ENCODE assay signal across 8 mouse cellular contexts in genomic region chr1:181151541-181151940, GRCm38 (mm10). TPM values are rescaled to one million over a fixed set of nuclear protein-coding genes. Genes with fewer than 3 reads are reported as not detected.
DNase-seq lines count a peak whose midpoint lies in the region; ATAC-seq and TF ChIP-seq lines count a peak whose summit lies in the region.

No protein-coding gene starts in this region.

- ATAC-seq in limb, embryonic 15.5 days (ENCODE audit: insufficient number of reproducible peaks, low FRiP score, low TSS enrichment, low read depth), result no peak

- 28% methylated on average over 5 of the region's 5 CpGs for WGBS in limb, embryonic 15.5 days

- peak overlapping the region; percentile 58 for H3K4me2 ChIP-seq in limb, embryonic 15.5 days

- H3K27me3 ChIP-seq in testis, adult 2 months (ENCODE audit: control insufficient read depth, insufficient read depth, low read length), result no peaks in the 10 kb centered on the region
- H3K27me3 ChIP-seq in limb, embryonic 15.5 days, result no peaks in the 10 kb centered on the region

- TF ChIP-seq POLR2A in testis, adult 2 months (IDR thresholded peaks at IDR 0.05; ENCODE audit: control insufficient read depth, low read depth, low read length), result no peak

- H3K36me3 ChIP-seq in testis, adult 2 months (ENCODE audit: control insufficient read depth, insufficient read depth, low read length), result no peaks in the 10 kb centered on the region
- H3K36me3 ChIP-seq in limb, embryonic 15.5 days, result peaks cover 17% of the 10 kb centered on the region

- DNase-seq in embryo, embryonic 10.5 days (ENCODE audit: low spot score), result peak; percentile 39
- DNase-seq in embryo, embryonic 10 days (ENCODE audit: low spot score), result no peak
- no peak for DNase-seq in testis, postnatal 14 days (ENCODE audit: low spot score)
- DNase-seq in cerebellum, postnatal 4 days (ENCODE audit: low spot score in 2 of 2), result no peak
- DNase-seq in adipocyte (ENCODE audit: low spot score), result no peak
- DNase-seq in spleen, postnatal 36 days (ENCODE audit: low spot score in 2 of 2), result no peak

- H3K4me1 ChIP-seq in testis, adult 2 months (ENCODE audit: control insufficient read depth, insufficient read depth, low read length), result peaks cover 2% of the 10 kb centered on the region; the same call in 1 of the 2 replicates
- H3K4me1 ChIP-seq in limb, embryonic 15.5 days, result peaks cover 9% of the 10 kb centered on the region; the same call in 1 of the 2 replicates

- peak overlapping the region; percentile 98; the same call in 1 of the 2 replicates for H3K4me3 ChIP-seq in testis, adult 2 months (ENCODE audit: control insufficient read depth, low read depth, low read length)
- peak overlapping the region; percentile 87 for H3K4me3 ChIP-seq in limb, embryonic 15.5 days

- no peak for TF ChIP-seq CTCF in testis, adult 2 months (IDR thresholded peaks at IDR 0.05; ENCODE audit: control insufficient read depth, insufficient read depth, insufficient replicate concordance, low read depth, low read length)

- no peak overlapping the region for H3K27ac ChIP-seq in testis, adult 2 months (ENCODE audit: control insufficient read depth, insufficient read depth, low read depth, low read length)
- H3K27ac ChIP-seq in limb, embryonic 15.5 days, result no peak overlapping the region

- peak overlapping the region; percentile 93; the same call in 1 of the 2 replicates for H3K9ac ChIP-seq in limb, embryonic 15.5 days

- no peaks in the 10 kb centered on the region for H3K9me3 ChIP-seq in limb, embryonic 15.5 days

RNA-seq across cellular contexts. Expression of gene Cnih4, which starts 7.0 kb away (rescaled TPM):
- polyA plus RNA-seq in testis, adult 2 months (2012; rRNA removed), result 5.5 and 6.0 TPM in 2 replicates
- polyA plus RNA-seq in limb, embryonic 15.5 days (2015; fragmentation: Nextera tagmentation; extraction: Ambion mirVana), result 102 and 105 TPM in 2 replicates

RNA-seq across cellular contexts. Expression of gene Nvl, which starts 7.5 kb away (rescaled TPM):
- polyA plus RNA-seq in testis, adult 2 months (2012; rRNA removed), result 5.2 and 6.2 TPM in 2 replicates
- 31.9 and 36.2 TPM in 2 replicates for polyA plus RNA-seq in limb, embryonic 15.5 days (2015; fragmentation: Nextera tagmentation; extraction: Ambion mirVana)

Comparison
In these comparisons a context has a peak if more than half of its experiments do, and no peak if none do; other contexts are left out.
1. RNA of gene Cnih4, which starts 7.0 kb away (polyA plus RNA-seq): 102 to 105 TPM in limb, embryonic 15.5 days; 5.5 to 6.0 TPM in testis, adult 2 months; every median in the first group is over 10 times any median in the second.